Mouse (Mus musculus): Measurements from ENCODE around the gene Paqr9.

The Paqr9 gene

GRCm38 (mm10) chr9:95544598-95544997 is 14.9 kb upstream of the Paqr9 start:
- DNase-seq (ENCODE audit: low spot score): no peak

GRCm38 (mm10) chr9:95546679-95547078 is 12.8 kb upstream of the Paqr9 start:
- no peak for DNase-seq (ENCODE audit: low spot score)

- no peak for DNase-seq (ENCODE audit: low spot score)
These were observed 9.6 kb upstream of the Paqr9 start for GRCm38 (mm10) chr9:95549626-95550411.

- no peak for DNase-seq (ENCODE audit: low spot score)
These were observed 8.3 kb upstream of the Paqr9 start for GRCm38 (mm10) chr9:95550856-95551774.

GRCm38 (mm10) chr9:95552175-95552705 is 7.2 kb upstream of the Paqr9 start:
- DNase-seq (ENCODE audit: low spot score): no peak

- no peak for DNase-seq (ENCODE audit: low spot score)
These were observed 4.9 kb upstream of the Paqr9 start for GRCm38 (mm10) chr9:95554231-95555221.

GRCm38 (mm10) chr9:95555233-95555740 is 4.2 kb upstream of the Paqr9 start:
- DNase-seq (ENCODE audit: low spot score): no peak

GRCm38 (mm10) chr9:95556067-95556512 is 3.4 kb upstream of the Paqr9 start:
- no peak for DNase-seq (ENCODE audit: low spot score)

- DNase-seq (ENCODE audit: low spot score): no peak
These were observed 1.7 kb upstream of the Paqr9 start for GRCm38 (mm10) chr9:95557722-95558121.

GRCm38 (mm10) chr9:95558726-95559058 is 765 bp upstream of the Paqr9 start:
- no peak for DNase-seq (ENCODE audit: low spot score)

GRCm38 (mm10) chr9:95559936-95560735 is 679 bp downstream of the Paqr9 start:
- DNase-seq (ENCODE audit: low spot score): no peak

GRCm38 (mm10) chr9:95564047-95564446 is 4.6 kb downstream of the Paqr9 start:
- DNase-seq (ENCODE audit: low spot score): no peak

GRCm38 (mm10) chr9:95566394-95566793 is 6.9 kb downstream of the Paqr9 start:
- DNase-seq (ENCODE audit: low spot score): no peak

- DNase-seq (ENCODE audit: low spot score): no peak
These were observed 7.5 kb downstream of the Paqr9 start for GRCm38 (mm10) chr9:95566931-95567330.

- no peak for DNase-seq (ENCODE audit: low spot score)
These were observed 9.8 kb downstream of the Paqr9 start for GRCm38 (mm10) chr9:95569249-95569648.

- no peak for DNase-seq (ENCODE audit: low spot score)
These were observed 10.5 kb downstream of the Paqr9 start for GRCm38 (mm10) chr9:95569966-95570365.

- DNase-seq (ENCODE audit: low spot score): no peak
These were observed 11.1 kb downstream of the Paqr9 start for GRCm38 (mm10) chr9:95570604-95571003.

GRCm38 (mm10) chr9:95571494-95571893 is 12.0 kb downstream of the Paqr9 start:
- no peak for DNase-seq (ENCODE audit: low spot score)

- no peak for DNase-seq (ENCODE audit: low spot score)
These were observed 13.1 kb downstream of the Paqr9 start for GRCm38 (mm10) chr9:95572558-95572957.

- no peak for DNase-seq (ENCODE audit: low spot score)
These were observed 14.7 kb downstream of the Paqr9 start for GRCm38 (mm10) chr9:95574116-95574515.

GRCm38 (mm10) chr9:95577502-95577901 is 18.0 kb downstream of the Paqr9 start:
- DNase-seq (ENCODE audit: low spot score): no peak
